Mouse (Mus musculus) monocyte, adult 2 months (primary cell): ENCODE data around the gene Dars.
"Not testable (repeated sequence)": the region's sequence is repeated elsewhere in the genome, so short reads cannot be mapped to it uniquely, and the experiment has no call there.

Experiments
- DNase-seq, 2 experiments: peaks; one replicate each; pipeline ENCODE4 v3.0.0; 2022; ENCODE audit warnings: low spot score in 2 of 2, low read depth in 1 of 2

Dars gene

GRCm38 (mm10) chr1:128357452-128357851 lies 59.7 kb downstream of the Dars start:
- no peak for DNase-seq

- DNase-seq = no peak
Measured at GRCm38 (mm10) chr1:128353092-128353491, 64.1 kb downstream of the Dars start.

- no peak for DNase-seq
Measured at GRCm38 (mm10) chr1:128344232-128344631, 72.9 kb downstream of the Dars start.

- DNase-seq = no peak
Measured at GRCm38 (mm10) chr1:128337708-128338320, 79.4 kb downstream of the Dars start.

- no peak for DNase-seq
Measured at GRCm38 (mm10) chr1:128330313-128330712, 86.9 kb downstream of the Dars start.

- no peak for DNase-seq
Measured at GRCm38 (mm10) chr1:128328218-128328617, 89.0 kb downstream of the Dars start, which contains the start of gene Lct. TSS of gene Lct (minus strand) at chr1:128328318.

- no peak for DNase-seq
Measured at GRCm38 (mm10) chr1:128327165-128327564, 90.0 kb downstream of the Dars start.

GRCm38 (mm10) chr1:128324776-128325175 lies 92.4 kb downstream of the Dars start:
- no peak for DNase-seq

GRCm38 (mm10) chr1:128323026-128323643 lies 94.0 kb downstream of the Dars start:
- DNase-seq = peak in 1 of 2 experiments; percentile 3

GRCm38 (mm10) chr1:128319266-128319665 lies 97.9 kb downstream of the Dars start:
- DNase-seq = not testable (repeated sequence)

- no peak for DNase-seq
Measured at GRCm38 (mm10) chr1:128314665-128315064, 102.5 kb downstream of the Dars start.
